Mouse (Mus musculus) small intestine, adult 2 months (tissue): Measurements from ENCODE around the gene Pappa.

Experiments
- CTCF ChIP-seq: fragments of 200-500 bp; IDR thresholded peaks from 2 replicates; pipeline ENCODE4 v1.5.1; 2012; ENCODE audit warnings: low read depth, mild to moderate bottlenecking, control low read depth, inconsistent platforms, low read length, moderate library complexity, mixed read lengths; ENCODE audit not compliant: insufficient replicate concordance, insufficient read length; ENCODE audit errors: extremely low read depth
- POLR2A ChIP-seq: fragments of 200-500 bp; IDR thresholded peaks from 2 replicates; pipeline ENCODE4 v1.6.1; 2012; ENCODE audit warnings: low read depth, mild to moderate bottlenecking, control low read depth, inconsistent platforms, low read length, moderate library complexity

GRCm38 (mm10) chr4:65159481-65159880 lies 35.5 kb downstream of the Pappa start:
- TF ChIP-seq POLR2A (no peak), CTCF (no peak)
